Mouse (Mus musculus): ENCODE data around the gene Olfr875.

DNA sequence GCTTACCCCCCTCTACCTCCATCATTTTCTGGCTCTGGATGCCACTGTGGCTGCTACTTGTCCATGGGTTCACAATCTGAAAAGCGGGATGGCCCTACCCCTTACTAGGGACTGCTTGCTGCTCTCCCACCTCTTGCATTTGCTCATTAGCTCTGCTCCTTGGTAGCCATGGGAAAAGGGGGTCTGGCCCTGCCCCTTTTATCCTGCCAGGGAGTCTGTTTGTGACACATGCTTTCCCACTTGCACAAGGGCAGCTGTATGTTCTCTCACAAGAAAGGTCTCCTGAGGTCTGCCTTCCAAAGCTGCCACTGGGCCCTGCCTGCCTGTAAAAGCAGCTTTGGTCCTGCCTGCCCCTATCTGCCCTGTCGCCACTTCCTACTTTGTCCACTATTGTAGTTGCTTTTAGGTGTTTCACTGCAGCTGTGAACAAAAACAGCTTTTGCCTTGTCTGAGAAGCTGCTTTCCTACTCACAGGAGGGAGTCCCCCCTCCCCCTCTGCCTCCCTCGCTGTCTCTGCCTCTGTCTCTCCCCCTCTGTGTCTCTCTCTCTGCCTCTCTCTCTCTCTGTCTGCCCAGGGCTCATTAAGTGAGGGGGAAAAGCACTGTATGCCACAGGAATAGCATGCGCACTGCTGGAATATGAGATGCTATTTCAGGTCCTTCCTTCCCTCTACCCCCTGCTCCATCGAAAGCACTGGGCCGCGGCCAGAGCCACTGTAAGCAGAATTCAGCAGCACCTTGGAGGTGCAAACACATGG lies 21.2 kb upstream of the Olfr875 start:
- no peak for TF ChIP-seq CTCF (IDR thresholded peaks at IDR 0.05; ENCODE audit: insufficient read depth, low read length)
- TF ChIP-seq POLR2A (IDR thresholded peaks at IDR 0.05; ENCODE audit: borderline replicate concordance, extremely low read depth, low read depth, low read length) = no peak
